Mouse (Mus musculus): ENCODE results near the gene Olfr1361. TPM values are rescaled to one million over a fixed set of nuclear protein-coding genes. Genes with fewer than 3 reads are reported as not detected.

Gene Olfr1361
- polyA plus RNA-seq, 2 experiments, result not detected

DNA sequence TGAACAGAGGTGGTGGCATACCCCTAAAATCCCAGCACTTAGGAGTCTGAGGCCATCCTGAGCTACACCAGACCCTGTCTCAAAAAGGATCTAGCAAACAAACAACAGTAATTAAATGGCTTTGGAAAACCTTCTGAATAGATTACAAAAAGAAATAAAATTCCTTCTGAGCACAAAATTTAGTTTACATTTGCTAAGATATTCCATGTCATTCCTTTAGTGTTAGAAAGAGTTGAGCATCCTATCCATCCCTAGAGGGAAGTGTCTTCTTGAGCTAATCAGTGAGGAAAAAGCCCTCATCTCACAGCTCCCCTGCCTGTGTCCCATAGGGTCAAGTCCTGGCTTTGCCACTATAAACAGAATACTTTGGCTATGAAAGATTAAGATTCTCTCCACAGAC is 34.6 kb upstream of the Olfr1361 start, which contains the start of gene Olfr1359:
Olfr1359 (plus strand) TSS at position 301 of the 400 bp plus-strand sequence.
- DNase-seq (ENCODE audit: low spot score), result no peak
- Histone ChIP-seq H3K4me2 (replicated peaks; ENCODE audit: low read depth, low read length, severe bottlenecking) (no peak within 1 kb of the TSS), H3K27ac (replicated peaks; ENCODE audit: low read depth, low read length) (no peak within 1 kb of the TSS), H3K36me3 (ENCODE audit: control insufficient read depth, insufficient read depth, low read length) (no peaks in the 10 kb centered on the region), H3K9me3 (ENCODE audit: control insufficient read depth, low read length) (no peaks in the 10 kb centered on the region), H3K4me1 (ENCODE audit: control insufficient read depth, insufficient read depth, low read length) (no peaks in the 10 kb centered on the region), H3K9ac (ENCODE audit: low read depth, low read length, severe bottlenecking) (no peak within 1 kb of the TSS), H3K27me3 (ENCODE audit: control insufficient read depth, insufficient read depth, low read length) (no peaks in the 10 kb centered on the region), H3K4me3 (replicated peaks; ENCODE audit: low read length) (no peak within 1 kb of the TSS)
- TF ChIP-seq POLR2A (IDR thresholded peaks at IDR 0.05; ENCODE audit: borderline replicate concordance, extremely low read depth, insufficient read depth, insufficient read length), result no peak
- ATAC-seq (ENCODE audit: low FRiP score, low read depth), result no peak

DNA sequence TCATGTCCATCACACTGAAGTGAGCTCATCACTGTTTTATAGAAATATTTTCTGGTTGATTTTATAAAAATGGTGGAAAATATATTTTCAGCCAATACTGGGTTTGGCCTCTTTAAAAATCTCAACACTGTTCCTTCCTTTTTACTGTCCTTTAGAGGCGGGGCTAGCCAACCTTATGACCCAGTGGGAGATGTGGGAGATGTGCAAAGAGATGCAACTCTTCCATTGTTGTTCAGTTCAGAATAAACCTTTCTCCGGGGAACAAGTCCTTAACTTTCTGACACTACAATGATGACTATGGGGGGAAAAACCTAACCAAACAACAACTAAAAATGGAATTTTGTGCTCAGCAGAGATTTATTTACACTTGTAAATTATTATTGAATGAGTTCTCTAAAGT is 14.1 kb upstream of the Olfr1361 start, which contains the start of gene Olfr1360:
Olfr1360 (minus strand) TSS at position 101 of the 400 bp plus-strand sequence.
- DNase-seq (ENCODE audit: low spot score) (no peak), ATAC-seq (ENCODE audit: low FRiP score, low read depth) (no peak)
- WGBS, result 87% methylated on average over 2 of the region's 2 CpGs
- H3K36me3 ChIP-seq (ENCODE audit: control insufficient read depth, insufficient read depth, low read length), result no peaks in the 10 kb centered on the region
- H3K4me3 ChIP-seq (replicated peaks; ENCODE audit: low read length), result no peak within 1 kb of the TSS
- no peak within 1 kb of the TSS for H3K27ac ChIP-seq (replicated peaks; ENCODE audit: low read depth, low read length)
- TF ChIP-seq POLR2A (IDR thresholded peaks at IDR 0.05; ENCODE audit: borderline replicate concordance, extremely low read depth, insufficient read depth, insufficient read length), result no peak
- H3K4me2 ChIP-seq (replicated peaks; ENCODE audit: low read depth, low read length, severe bottlenecking), result no peak within 1 kb of the TSS
- H3K27me3 ChIP-seq (ENCODE audit: control insufficient read depth, insufficient read depth, low read length), result no peaks in the 10 kb centered on the region
- H3K9me3 ChIP-seq (ENCODE audit: control insufficient read depth, low read length), result no peaks in the 10 kb centered on the region
- H3K9ac ChIP-seq (ENCODE audit: low read depth, low read length, severe bottlenecking), result no peak within 1 kb of the TSS
- no peaks in the 10 kb centered on the region for H3K4me1 ChIP-seq (ENCODE audit: control insufficient read depth, insufficient read depth, low read length)

DNA sequence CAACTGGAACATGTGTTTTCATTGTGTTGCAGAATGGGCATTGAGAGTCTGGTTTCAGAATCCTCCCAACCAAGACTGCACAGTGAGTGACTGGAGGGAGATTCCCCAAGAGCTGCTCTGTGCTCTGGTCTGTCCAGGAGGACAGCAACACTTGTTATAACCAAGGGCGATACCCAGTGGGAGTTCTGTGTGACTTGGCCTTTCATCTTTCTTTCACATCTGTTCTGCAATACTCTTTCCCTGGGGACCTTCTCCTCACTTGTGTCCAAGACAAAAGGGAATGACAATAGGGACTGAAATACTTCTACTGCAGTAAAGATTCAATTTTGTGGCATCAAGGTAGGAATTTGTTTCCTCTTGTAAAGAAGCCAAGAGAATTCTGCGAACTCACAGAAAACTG is 20.8 kb downstream of the Olfr1361 start, which contains the start of gene Olfr11:
Olfr11 (minus strand) TSS at position 101 of the 400 bp plus-strand sequence.
- Histone ChIP-seq H3K4me2 (replicated peaks; ENCODE audit: low read depth, low read length, severe bottlenecking) (no peak within 1 kb of the TSS), H3K36me3 (ENCODE audit: control insufficient read depth, insufficient read depth, low read length) (no peaks in the 10 kb centered on the region), H3K27ac (replicated peaks; ENCODE audit: low read depth, low read length) (no peak within 1 kb of the TSS), H3K27me3 (ENCODE audit: control insufficient read depth, insufficient read depth, low read length) (no peaks in the 10 kb centered on the region), H3K4me1 (ENCODE audit: control insufficient read depth, insufficient read depth, low read length) (no peaks in the 10 kb centered on the region), H3K9me3 (ENCODE audit: control insufficient read depth, low read length) (no peaks in the 10 kb centered on the region), H3K9ac (ENCODE audit: low read depth, low read length, severe bottlenecking) (no peak within 1 kb of the TSS), H3K4me3 (replicated peaks; ENCODE audit: low read length) (no peak within 1 kb of the TSS)
- no peak for DNase-seq (ENCODE audit: low spot score)
- no peak for TF ChIP-seq POLR2A (IDR thresholded peaks at IDR 0.05; ENCODE audit: borderline replicate concordance, extremely low read depth, insufficient read depth, insufficient read length)
- 77% methylated on average over 2 of the region's 2 CpGs for WGBS
- no peak for ATAC-seq (ENCODE audit: low FRiP score, low read depth)

DNA sequence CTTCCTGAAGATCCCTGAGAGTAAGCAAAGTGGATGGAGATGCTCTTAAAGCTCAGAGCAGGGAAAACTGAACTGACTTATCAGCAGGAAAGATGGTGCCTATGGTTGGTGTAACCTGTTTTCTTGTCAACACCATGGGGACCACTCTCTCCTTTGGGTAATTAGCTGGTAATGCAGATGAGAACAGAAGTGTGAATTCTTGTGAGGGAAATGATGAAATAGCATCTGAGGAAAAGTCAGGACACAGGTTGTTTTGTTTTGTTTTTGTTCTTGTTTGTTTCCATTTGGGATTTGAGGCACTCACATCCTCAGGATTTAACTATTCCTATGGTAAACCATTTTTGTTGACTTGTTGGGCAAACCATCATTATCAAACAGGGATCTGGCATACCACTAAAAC is 49.3 kb downstream of the Olfr1361 start, which contains the start of gene Olfr1362:
Olfr1362 (minus strand) TSS at position 101 of the 400 bp plus-strand sequence.
- H3K4me3 ChIP-seq (replicated peaks; ENCODE audit: low read length), result no peak within 1 kb of the TSS
- H3K36me3 ChIP-seq (ENCODE audit: control insufficient read depth, insufficient read depth, low read length), result no peaks in the 10 kb centered on the region
- H3K9ac ChIP-seq (ENCODE audit: low read depth, low read length, severe bottlenecking), result no peak within 1 kb of the TSS
- H3K27me3 ChIP-seq (ENCODE audit: control insufficient read depth, insufficient read depth, low read length), result no peaks in the 10 kb centered on the region
- H3K4me1 ChIP-seq (ENCODE audit: control insufficient read depth, insufficient read depth, low read length), result no peaks in the 10 kb centered on the region
- DNase-seq (ENCODE audit: low spot score) (no peak), ATAC-seq (ENCODE audit: low FRiP score, low read depth) (no peak)
- no peaks in the 10 kb centered on the region for H3K9me3 ChIP-seq (ENCODE audit: control insufficient read depth, low read length)
- no peak for TF ChIP-seq POLR2A (IDR thresholded peaks at IDR 0.05; ENCODE audit: borderline replicate concordance, extremely low read depth, insufficient read depth, insufficient read length)
- H3K4me2 ChIP-seq (replicated peaks; ENCODE audit: low read depth, low read length, severe bottlenecking), result no peak within 1 kb of the TSS
- no peak within 1 kb of the TSS for H3K27ac ChIP-seq (replicated peaks; ENCODE audit: low read depth, low read length)

Other genes with a start within 250 kb of the Olfr1361 start
Only the 30 nearest of the 33 such genes appear.
- gene Zkscan4, start 184.5 kb downstream of the Olfr1361 start, polyA plus RNA-seq (2012; rRNA removed), result 1.8 and 2.2 TPM in 2 replicates
- gene Zkscan4, start 184.5 kb downstream of the Olfr1361 start, polyA plus RNA-seq (2014; fragmentation: Nextera tagmentation; extraction: Ambion mirVana), result 2.9 and 3.8 TPM in 2 replicates
- gene Gm10065, start 183.9 kb downstream of the Olfr1361 start, polyA plus RNA-seq (2012; rRNA removed), result not detected in 2 replicates
- gene Gm10065, start 183.9 kb downstream of the Olfr1361 start, polyA plus RNA-seq (2014; fragmentation: Nextera tagmentation; extraction: Ambion mirVana), result not detected in 2 replicates
- 0.17 and 0.30 TPM in 2 replicates for gene AK157302, start 168.2 kb downstream of the Olfr1361 start, polyA plus RNA-seq (2012; rRNA removed)
- 0.28 and 0.29 TPM in 2 replicates for gene AK157302, start 168.2 kb downstream of the Olfr1361 start, polyA plus RNA-seq (2014; fragmentation: Nextera tagmentation; extraction: Ambion mirVana)
- 5.1 and 5.9 TPM in 2 replicates for gene Gm11273, start 162.0 kb downstream of the Olfr1361 start, polyA plus RNA-seq (2012; rRNA removed)
- 6.1 and 6.8 TPM in 2 replicates for gene Gm11273, start 162.0 kb downstream of the Olfr1361 start, polyA plus RNA-seq (2014; fragmentation: Nextera tagmentation; extraction: Ambion mirVana)
- gene Zkscan8, start 132.3 kb downstream of the Olfr1361 start, polyA plus RNA-seq (2012; rRNA removed), result 12.9 and 16.2 TPM in 2 replicates
- gene Zkscan8, start 132.3 kb downstream of the Olfr1361 start, polyA plus RNA-seq (2014; fragmentation: Nextera tagmentation; extraction: Ambion mirVana), result 8.8 and 10.0 TPM in 2 replicates
- not detected in 2 replicates for gene Olfr1366, start 120.6 kb downstream of the Olfr1361 start, polyA plus RNA-seq (2012; rRNA removed)
- gene Olfr1366, start 120.6 kb downstream of the Olfr1361 start, polyA plus RNA-seq (2014; fragmentation: Nextera tagmentation; extraction: Ambion mirVana), result 0.15 and 0.30 TPM in 2 replicates
- not detected in 2 replicates for gene Olfr1535, start 103.5 kb downstream of the Olfr1361 start, polyA plus RNA-seq (2012; rRNA removed)
- not detected in 2 replicates for gene Olfr1535, start 103.5 kb downstream of the Olfr1361 start, polyA plus RNA-seq (2014; fragmentation: Nextera tagmentation; extraction: Ambion mirVana)
- gene Olfr1364, start 81.6 kb downstream of the Olfr1361 start, polyA plus RNA-seq (2012; rRNA removed), result not detected in 2 replicates
- not detected in 2 replicates for gene Olfr1364, start 81.6 kb downstream of the Olfr1361 start, polyA plus RNA-seq (2014; fragmentation: Nextera tagmentation; extraction: Ambion mirVana)
- gene Olfr1362, start 49.4 kb downstream of the Olfr1361 start, polyA plus RNA-seq (2012; rRNA removed), result not detected in 2 replicates
- not detected in 2 replicates for gene Olfr1362, start 49.4 kb downstream of the Olfr1361 start, polyA plus RNA-seq (2014; fragmentation: Nextera tagmentation; extraction: Ambion mirVana)
- not detected in 2 replicates for gene Olfr11, start 20.9 kb downstream of the Olfr1361 start, polyA plus RNA-seq (2012; rRNA removed)
- not detected in 2 replicates for gene Olfr11, start 20.9 kb downstream of the Olfr1361 start, polyA plus RNA-seq (2014; fragmentation: Nextera tagmentation; extraction: Ambion mirVana)
- gene Olfr1360, start 14.0 kb upstream of the Olfr1361 start, polyA plus RNA-seq (2012; rRNA removed), result not detected in 2 replicates
- gene Olfr1360, start 14.0 kb upstream of the Olfr1361 start, polyA plus RNA-seq (2014; fragmentation: Nextera tagmentation; extraction: Ambion mirVana), result not detected in 2 replicates
- gene Olfr1359, start 34.7 kb upstream of the Olfr1361 start, polyA plus RNA-seq (2012; rRNA removed), result not detected in 2 replicates
- gene Olfr1359, start 34.7 kb upstream of the Olfr1361 start, polyA plus RNA-seq (2014; fragmentation: Nextera tagmentation; extraction: Ambion mirVana), result not detected in 2 replicates
- 15.9 and 20.8 TPM in 2 replicates for gene Hist1h2bl, start 52.8 kb upstream of the Olfr1361 start, polyA plus RNA-seq (2012; rRNA removed)
- gene Hist1h2bl, start 52.8 kb upstream of the Olfr1361 start, polyA plus RNA-seq (2014; fragmentation: Nextera tagmentation; extraction: Ambion mirVana), result 2.4 and 4.4 TPM in 2 replicates
- 17.5 and 34.8 TPM in 2 replicates for gene Hist1h2ai, start 53.0 kb upstream of the Olfr1361 start, polyA plus RNA-seq (2012; rRNA removed)
- 30.7 and 38.1 TPM in 2 replicates for gene Hist1h2ai, start 53.0 kb upstream of the Olfr1361 start, polyA plus RNA-seq (2014; fragmentation: Nextera tagmentation; extraction: Ambion mirVana)
- 34.5 and 61.8 TPM in 2 replicates for gene Hist1h3h, start 54.3 kb upstream of the Olfr1361 start, polyA plus RNA-seq (2012; rRNA removed)
- 18.4 and 18.6 TPM in 2 replicates for gene Hist1h3h, start 54.3 kb upstream of the Olfr1361 start, polyA plus RNA-seq (2014; fragmentation: Nextera tagmentation; extraction: Ambion mirVana)
- 15.1 and 19.3 TPM in 2 replicates for gene Hist1h2bm, start 58.7 kb upstream of the Olfr1361 start, polyA plus RNA-seq (2012; rRNA removed)
- gene Hist1h2bm, start 58.7 kb upstream of the Olfr1361 start, polyA plus RNA-seq (2014; fragmentation: Nextera tagmentation; extraction: Ambion mirVana), result 4.8 and 6.3 TPM in 2 replicates
- 13.7 and 13.8 TPM in 2 replicates for gene Hist1h4j, start 71.7 kb upstream of the Olfr1361 start, polyA plus RNA-seq (2012; rRNA removed)
- 1.00 and 1.3 TPM in 2 replicates for gene Hist1h4j, start 71.7 kb upstream of the Olfr1361 start, polyA plus RNA-seq (2014; fragmentation: Nextera tagmentation; extraction: Ambion mirVana)
- 22.1 and 22.3 TPM in 2 replicates for gene Hist1h4k, start 87.1 kb upstream of the Olfr1361 start, polyA plus RNA-seq (2012; rRNA removed)
- 1.4 and 4.0 TPM in 2 replicates for gene Hist1h4k, start 87.1 kb upstream of the Olfr1361 start, polyA plus RNA-seq (2014; fragmentation: Nextera tagmentation; extraction: Ambion mirVana)
- gene Hist1h2ak, start 90.4 kb upstream of the Olfr1361 start, polyA plus RNA-seq (2012; rRNA removed), result 26.8 and 28.1 TPM in 2 replicates
- gene Hist1h2ak, start 90.4 kb upstream of the Olfr1361 start, polyA plus RNA-seq (2014; fragmentation: Nextera tagmentation; extraction: Ambion mirVana), result 11.0 and 17.9 TPM in 2 replicates
- 15.3 and 18.4 TPM in 2 replicates for gene Hist1h2bn, start 90.7 kb upstream of the Olfr1361 start, polyA plus RNA-seq (2012; rRNA removed)
- gene Hist1h2bn, start 90.7 kb upstream of the Olfr1361 start, polyA plus RNA-seq (2014; fragmentation: Nextera tagmentation; extraction: Ambion mirVana), result 3.2 and 3.4 TPM in 2 replicates
- 5.9 and 6.7 TPM in 2 replicates for gene Hist1h1b, start 117.2 kb upstream of the Olfr1361 start, polyA plus RNA-seq (2012; rRNA removed)
- gene Hist1h1b, start 117.2 kb upstream of the Olfr1361 start, polyA plus RNA-seq (2014; fragmentation: Nextera tagmentation; extraction: Ambion mirVana), result 8.9 and 13.0 TPM in 2 replicates
- 39.9 and 59.2 TPM in 2 replicates for gene Hist1h3i, start 120.0 kb upstream of the Olfr1361 start, polyA plus RNA-seq (2012; rRNA removed)
- gene Hist1h3i, start 120.0 kb upstream of the Olfr1361 start, polyA plus RNA-seq (2014; fragmentation: Nextera tagmentation; extraction: Ambion mirVana), result 142 and 166 TPM in 2 replicates
- 9.3 and 19.2 TPM in 2 replicates for gene Hist1h2an, start 123.8 kb upstream of the Olfr1361 start, polyA plus RNA-seq (2012; rRNA removed)
- gene Hist1h2an, start 123.8 kb upstream of the Olfr1361 start, polyA plus RNA-seq (2014; fragmentation: Nextera tagmentation; extraction: Ambion mirVana), result 6.1 and 8.1 TPM in 2 replicates
- gene Hist1h2bp, start 124.1 kb upstream of the Olfr1361 start, polyA plus RNA-seq (2012; rRNA removed), result 1.8 and 2.2 TPM in 2 replicates
- 1.9 and 2.1 TPM in 2 replicates for gene Hist1h2bp, start 124.1 kb upstream of the Olfr1361 start, polyA plus RNA-seq (2014; fragmentation: Nextera tagmentation; extraction: Ambion mirVana)
- 18.4 and 18.7 TPM in 2 replicates for gene Hist1h2bq, start 146.8 kb upstream of the Olfr1361 start, polyA plus RNA-seq (2012; rRNA removed)
- 20.2 and 24.7 TPM in 2 replicates for gene Hist1h2bq, start 146.8 kb upstream of the Olfr1361 start, polyA plus RNA-seq (2014; fragmentation: Nextera tagmentation; extraction: Ambion mirVana)
- gene Hist1h2ao, start 147.1 kb upstream of the Olfr1361 start, polyA plus RNA-seq (2012; rRNA removed), result not detected in 2 replicates
- 2.1 TPM in 1 of 2 replicates, not detected in the other for gene Hist1h2ao, start 147.1 kb upstream of the Olfr1361 start, polyA plus RNA-seq (2014; fragmentation: Nextera tagmentation; extraction: Ambion mirVana)
- not detected in 2 replicates for gene Hist1h4m, start 148.4 kb upstream of the Olfr1361 start, polyA plus RNA-seq (2012; rRNA removed)
- not detected in 2 replicates for gene Hist1h4m, start 148.4 kb upstream of the Olfr1361 start, polyA plus RNA-seq (2014; fragmentation: Nextera tagmentation; extraction: Ambion mirVana)
- gene Hist1h4n, start 168.8 kb upstream of the Olfr1361 start, polyA plus RNA-seq (2012; rRNA removed), result 30.3 and 31.8 TPM in 2 replicates
- gene Hist1h4n, start 168.8 kb upstream of the Olfr1361 start, polyA plus RNA-seq (2014; fragmentation: Nextera tagmentation; extraction: Ambion mirVana), result 15.6 and 21.5 TPM in 2 replicates
- 60.6 and 133 TPM in 2 replicates for gene Hist1h2ap, start 170.1 kb upstream of the Olfr1361 start, polyA plus RNA-seq (2012; rRNA removed)
- 3,378 and 3,605 TPM in 2 replicates for gene Hist1h2ap, start 170.1 kb upstream of the Olfr1361 start, polyA plus RNA-seq (2014; fragmentation: Nextera tagmentation; extraction: Ambion mirVana)
- 7.1 and 24.1 TPM in 2 replicates for gene Hist1h2br, start 170.4 kb upstream of the Olfr1361 start, polyA plus RNA-seq (2012; rRNA removed)
- 19.2 and 25.2 TPM in 2 replicates for gene Hist1h2br, start 170.4 kb upstream of the Olfr1361 start, polyA plus RNA-seq (2014; fragmentation: Nextera tagmentation; extraction: Ambion mirVana)